Mouse (Mus musculus) thymus, adult 18-20 months (tissue): ENCODE results near the gene Gm17349.

Experiments
- DNase-seq, 2 experiments: peaks; one replicate each; pipeline ENCODE4 v3.0.0; 2022; ENCODE audit warnings: mixed read lengths in 2 of 2

Gene Gm17349

GRCm38 (mm10) chr15:99661121-99661830, 44.0 kb downstream of the Gm17349 start:
- DNase-seq: no peak

DNA sequence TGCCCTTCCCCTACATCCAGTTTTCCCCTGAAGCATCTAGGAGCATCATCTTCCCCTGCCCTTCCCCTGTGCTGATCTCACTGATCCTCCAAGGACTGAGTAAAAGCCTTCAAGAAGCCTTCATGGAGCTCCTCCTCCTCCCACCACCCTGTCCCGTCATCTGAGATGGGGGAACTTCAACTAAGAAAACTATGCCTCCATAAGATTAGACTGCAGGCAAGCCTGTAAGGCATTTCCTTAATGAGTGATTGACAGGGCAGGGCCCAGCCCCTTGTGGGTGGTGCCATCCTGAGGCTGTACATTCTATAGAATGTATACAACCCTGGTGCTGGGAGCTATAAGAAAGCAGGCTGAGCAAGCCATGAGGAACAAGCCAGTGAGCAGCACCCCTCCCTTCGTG, 46.9 kb downstream of the Gm17349 start:
- no peak for DNase-seq

GRCm38 (mm10) chr15:99655956-99656355, 49.3 kb downstream of the Gm17349 start:
- no peak for DNase-seq

GRCm38 (mm10) chr15:99653876-99654275, 51.4 kb downstream of the Gm17349 start:
- no peak for DNase-seq

DNA sequence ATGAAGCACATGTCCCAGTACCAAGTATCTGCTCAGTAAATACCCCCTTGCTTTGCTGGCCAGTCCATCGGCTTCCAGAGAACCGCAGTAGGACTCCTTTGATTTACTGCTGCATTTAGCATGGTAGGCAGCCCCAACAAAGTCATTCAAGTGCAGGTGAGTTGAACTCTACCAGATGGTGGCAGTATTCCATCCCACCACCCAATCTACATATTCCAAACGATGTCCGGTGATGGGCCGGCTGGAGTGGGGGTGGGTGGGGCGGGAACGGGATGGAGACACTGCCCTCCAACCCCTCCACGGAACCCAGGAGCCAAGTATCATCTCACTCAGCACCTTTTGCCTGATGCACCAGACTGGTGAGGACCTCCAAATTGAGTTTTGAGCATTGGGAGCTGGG, 52.0 kb downstream of the Gm17349 start:
- no peak for DNase-seq
